15 mouse cellular contexts compared by ENCODE assay signal in the genomic region with DNA sequence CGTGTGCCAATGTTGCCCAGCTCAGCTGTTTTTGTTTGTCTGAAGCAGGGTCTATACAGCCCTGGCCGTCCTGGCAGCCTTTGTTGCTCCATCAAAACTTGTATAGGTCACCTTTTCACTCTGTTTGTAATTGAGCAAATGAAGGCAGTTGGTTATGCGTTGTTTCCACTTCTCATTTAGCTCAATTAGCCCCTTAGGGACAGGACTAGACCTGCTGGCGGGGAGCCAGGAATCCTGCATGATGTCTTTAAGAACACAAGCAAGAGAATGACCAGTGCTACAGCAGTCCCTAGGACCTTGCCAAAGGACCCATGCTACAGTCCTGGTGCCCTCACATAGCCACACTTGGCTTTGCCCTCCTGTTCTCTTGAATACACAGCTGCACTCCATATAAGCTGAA. TPM values are rescaled to one million over a fixed set of nuclear protein-coding genes. Genes with fewer than 3 reads are reported as not detected.
DNase-seq lines count a peak whose midpoint lies in the region; ATAC-seq and TF ChIP-seq lines count a peak whose summit lies in the region.
"Had no signal": no experiment of that assay in that cellular context is flagged by ENCODE, and none has a peak within 500 bp of the region (broad histone marks: within the 10 kb centered on the region; RNA-seq: fewer than 3 reads in every experiment).

No protein-coding gene starts in this region.

- no peaks in the 10 kb centered on the region for H3K27me3 ChIP-seq in hindbrain, postnatal 0 days (ENCODE audit: insufficient read depth, low read length)
- no peaks in the 10 kb centered on the region for H3K27me3 ChIP-seq in hindbrain, embryonic 13.5 days
- no peaks in the 10 kb centered on the region for H3K27me3 ChIP-seq in midbrain, embryonic 14.5 days (ENCODE audit: control insufficient read depth, insufficient read depth, low read length)
- no peaks in the 10 kb centered on the region for H3K27me3 ChIP-seq in midbrain, embryonic 13.5 days

- peaks cover 9% of the 10 kb centered on the region for H3K36me3 ChIP-seq in hindbrain, postnatal 0 days (ENCODE audit: insufficient read depth, low read length)
- peaks cover 27% of the 10 kb centered on the region for H3K36me3 ChIP-seq in hindbrain, embryonic 13.5 days
- peaks cover 13% of the 10 kb centered on the region for H3K36me3 ChIP-seq in midbrain, embryonic 14.5 days (ENCODE audit: control insufficient read depth, insufficient read depth, low read length)
- H3K36me3 ChIP-seq in midbrain, embryonic 13.5 days = peaks cover 20% of the 10 kb centered on the region

- no peaks in the 10 kb centered on the region for H3K4me1 ChIP-seq in hindbrain, postnatal 0 days (ENCODE audit: insufficient read depth, low read length)
- peaks cover 3% of the 10 kb centered on the region; the same call in 1 of the 2 replicates for H3K4me1 ChIP-seq in hindbrain, embryonic 13.5 days (replicated peaks)
- no peaks in the 10 kb centered on the region for H3K4me1 ChIP-seq in midbrain, embryonic 14.5 days (ENCODE audit: control insufficient read depth, insufficient read depth, low read length)
- H3K4me1 ChIP-seq in midbrain, embryonic 13.5 days (replicated peaks) = no peaks in the 10 kb centered on the region

- no peak overlapping the region for H3K27ac ChIP-seq in hindbrain, postnatal 0 days
- no peak overlapping the region for H3K27ac ChIP-seq in hindbrain, embryonic 13.5 days
- H3K27ac ChIP-seq in midbrain, embryonic 14.5 days (replicated peaks; ENCODE audit: low read depth, low read length) = no peak overlapping the region
- H3K27ac ChIP-seq in midbrain, embryonic 13.5 days = no peak overlapping the region

- DNase-seq in hindbrain, postnatal 0 days (ENCODE audit: low spot score) = peak; percentile 64
- peak; percentile 58 for DNase-seq in midbrain, embryonic 14.5 days
- DNase-seq in brain, embryonic 14.5 days (ENCODE audit: low read depth) = peak; percentile 65
- DNase-seq in kidney, postnatal 4 days = peak; percentile 39 to 45
- no peak for DNase-seq in thymus, postnatal 4 days
- DNase-seq: adrenal gland, postnatal 36 days; gastrocnemius, postnatal 14 days; heart, postnatal 10 days; liver; lung, adult 2 months; thymus, adult 18-20 months had no signal

- H3K4me2 ChIP-seq in hindbrain, postnatal 0 days (ENCODE audit: low read depth, low read length) = no peak overlapping the region
- H3K4me2 ChIP-seq in hindbrain, embryonic 13.5 days = no peak overlapping the region
- H3K4me2 ChIP-seq in midbrain, embryonic 14.5 days (ENCODE audit: low read length) = no peak overlapping the region
- no peak overlapping the region for H3K4me2 ChIP-seq in midbrain, embryonic 13.5 days (replicated peaks)

- 43% methylated on average over 4 of the region's 4 CpGs for WGBS in hindbrain, postnatal 0 days
- 58% methylated on average over 4 of the region's 4 CpGs for WGBS in hindbrain, embryonic 13.5 days
- WGBS in midbrain, embryonic 14.5 days = 61% methylated on average over 4 of the region's 4 CpGs
- WGBS in midbrain, embryonic 13.5 days = 70% methylated on average over 4 of the region's 4 CpGs

- no peak overlapping the region for H3K4me3 ChIP-seq in hindbrain, postnatal 0 days (ENCODE audit: low read length)
- no peak overlapping the region for H3K4me3 ChIP-seq in hindbrain, embryonic 13.5 days
- no peak overlapping the region for H3K4me3 ChIP-seq in midbrain, embryonic 14.5 days (replicated peaks; ENCODE audit: low read depth, low read length)
- no peak overlapping the region for H3K4me3 ChIP-seq in midbrain, embryonic 13.5 days (replicated peaks)

- no peak overlapping the region for H3K9ac ChIP-seq in hindbrain, postnatal 0 days (replicated peaks; ENCODE audit: low read length)
- H3K9ac ChIP-seq in hindbrain, embryonic 13.5 days = no peak overlapping the region
- no peak overlapping the region for H3K9ac ChIP-seq in midbrain, embryonic 14.5 days (replicated peaks; ENCODE audit: low read length)
- H3K9ac ChIP-seq in midbrain, embryonic 13.5 days (replicated peaks) = no peak overlapping the region

- H3K9me3 ChIP-seq in hindbrain, postnatal 0 days (ENCODE audit: low read length) = no peaks in the 10 kb centered on the region
- no peaks in the 10 kb centered on the region for H3K9me3 ChIP-seq in hindbrain, embryonic 13.5 days
- no peaks in the 10 kb centered on the region for H3K9me3 ChIP-seq in midbrain, embryonic 14.5 days (ENCODE audit: control insufficient read depth, low read length)
- H3K9me3 ChIP-seq in midbrain, embryonic 13.5 days = 0 out of 2 replicates have a peak, but pooled peaks cover 2% of the 10 kb centered on the region
- H3K9me3 ChIP-seq: G1E had no signal

- no peak for TF ChIP-seq CTCF in hindbrain, postnatal 0 days (IDR thresholded peaks at IDR 0.05; ENCODE audit: low read depth)
- TF ChIP-seq CTCF in brain, embryonic 14.5 days (IDR thresholded peaks at IDR 0.05; ENCODE audit: borderline replicate concordance, extremely low read depth, insufficient read depth, insufficient read length) = no peak

- ATAC-seq in hindbrain, postnatal 0 days = peak; percentile 30; the same call in 1 of the 2 replicates
- no peak for ATAC-seq in hindbrain, embryonic 13.5 days (ENCODE audit: low FRiP score)
- no peak for ATAC-seq in midbrain, embryonic 14.5 days (ENCODE audit: low FRiP score, low TSS enrichment)
- no peak for ATAC-seq in midbrain, embryonic 13.5 days
- ATAC-seq: inflammation-experienced regulatory T-cells, adult 6 months had no signal

- TF ChIP-seq POLR2A in brain, embryonic 14.5 days (IDR thresholded peaks at IDR 0.05; ENCODE audit: borderline replicate concordance, extremely low read depth, insufficient read depth, insufficient read length, poor library complexity, severe bottlenecking) = no peak

RNA-seq across cellular contexts. Expression of a gene that starts 11.9 kb away (rescaled TPM):
- 25.9 and 31.9 TPM in 2 replicates for total RNA-seq in hindbrain, postnatal 0 days (2014; rRNA removed)
- 2.3 and 2.5 TPM in 2 replicates for polyA plus RNA-seq in hindbrain, postnatal 0 days (2015; fragmentation: Nextera tagmentation; extraction: Ambion mirVana)
- polyA plus RNA-seq in hindbrain, embryonic 13.5 days (2015; fragmentation: Nextera tagmentation; extraction: Ambion mirVana) = 3.5 and 3.9 TPM in 2 replicates
- polyA plus RNA-seq in midbrain, embryonic 14.5 days (2014; fragmentation: Nextera tagmentation; extraction: Ambion mirVana) = 4.4 and 6.3 TPM in 2 replicates
- polyA plus RNA-seq in midbrain, embryonic 13.5 days (2015; fragmentation: Nextera tagmentation; extraction: Ambion mirVana) = 2.6 and 3.0 TPM in 2 replicates
- 13.5 and 15.6 TPM in 2 replicates for polyA plus RNA-seq in brain, embryonic 14.5 days (2012; rRNA removed)
- polyA plus RNA-seq: G1E had no signal

RNA-seq across cellular contexts. Expression of a gene that starts 25.6 kb away (rescaled TPM):
- 38.2 and 38.9 TPM in 2 replicates for total RNA-seq in hindbrain, postnatal 0 days (2014; rRNA removed)
- 19.1 and 19.8 TPM in 2 replicates for polyA plus RNA-seq in hindbrain, postnatal 0 days (2015; fragmentation: Nextera tagmentation; extraction: Ambion mirVana)
- polyA plus RNA-seq in hindbrain, embryonic 13.5 days (2015; fragmentation: Nextera tagmentation; extraction: Ambion mirVana) = 13.2 and 15.1 TPM in 2 replicates
- polyA plus RNA-seq in midbrain, embryonic 14.5 days (2014; fragmentation: Nextera tagmentation; extraction: Ambion mirVana) = 9.6 and 10.9 TPM in 2 replicates
- 14.5 and 15.3 TPM in 2 replicates for polyA plus RNA-seq in midbrain, embryonic 13.5 days (2015; fragmentation: Nextera tagmentation; extraction: Ambion mirVana)
- polyA plus RNA-seq in brain, embryonic 14.5 days (2012; rRNA removed) = 22.1 and 26.4 TPM in 2 replicates

RNA-seq across cellular contexts. Expression of a gene that starts 42.5 kb away (rescaled TPM):
- 7.8 and 10.6 TPM in 2 replicates for total RNA-seq in hindbrain, postnatal 0 days (2014; rRNA removed)
- polyA plus RNA-seq in hindbrain, postnatal 0 days (2015; fragmentation: Nextera tagmentation; extraction: Ambion mirVana) = 5.8 and 7.0 TPM in 2 replicates
- 8.9 and 9.8 TPM in 2 replicates for polyA plus RNA-seq in hindbrain, embryonic 13.5 days (2015; fragmentation: Nextera tagmentation; extraction: Ambion mirVana)
- 1.6 and 2.8 TPM in 2 replicates for polyA plus RNA-seq in midbrain, embryonic 14.5 days (2014; fragmentation: Nextera tagmentation; extraction: Ambion mirVana)
- 2.9 and 4.4 TPM in 2 replicates for polyA plus RNA-seq in midbrain, embryonic 13.5 days (2015; fragmentation: Nextera tagmentation; extraction: Ambion mirVana)
- 4.6 and 5.2 TPM in 2 replicates for polyA plus RNA-seq in brain, embryonic 14.5 days (2012; rRNA removed)
